Mouse (Mus musculus) Muller cell, postnatal 12 days (primary cell): ENCODE data around the gene Pltp.

ENCODE experiments used
- DNase-seq: peaks from one replicate; pipeline ENCODE4 v3.0.0-alpha.2; 2015; ENCODE audit errors: inconsistent ontology term

Gene Pltp

DNA sequence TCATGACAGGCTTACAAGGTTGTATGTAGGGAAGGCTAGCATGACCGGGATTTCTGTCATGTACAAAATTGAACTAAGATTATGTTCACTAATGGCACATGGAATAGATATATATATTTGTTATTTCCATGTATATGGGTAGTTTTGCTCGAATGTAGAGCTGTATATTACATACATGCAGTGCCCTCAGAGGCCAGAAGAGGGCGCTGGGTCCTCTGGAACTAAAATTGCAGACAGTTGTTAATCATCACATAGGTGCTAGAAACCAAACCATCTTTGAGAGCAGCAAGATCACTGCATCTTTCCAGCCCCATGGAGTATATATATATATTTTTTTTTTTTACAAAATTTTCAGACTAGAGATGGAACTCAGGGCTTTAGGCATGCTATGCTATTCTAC lies 11.7 kb downstream of the Pltp start:
- DNase-seq = no peak

- DNase-seq = no peak
These were observed 22.3 kb downstream of the Pltp start for GRCm38 (mm10) chr2:164835164-164835563.

- peak; percentile 30 for DNase-seq
These were observed 23.0 kb downstream of the Pltp start for GRCm38 (mm10) chr2:164834531-164834930.

- DNase-seq = peak; percentile 92
These were observed 24.1 kb downstream of the Pltp start, which contains the start of gene Neurl2 for GRCm38 (mm10) chr2:164833314-164833959. TSS of gene Neurl2 (minus strand) at chr2:164833456.

DNA sequence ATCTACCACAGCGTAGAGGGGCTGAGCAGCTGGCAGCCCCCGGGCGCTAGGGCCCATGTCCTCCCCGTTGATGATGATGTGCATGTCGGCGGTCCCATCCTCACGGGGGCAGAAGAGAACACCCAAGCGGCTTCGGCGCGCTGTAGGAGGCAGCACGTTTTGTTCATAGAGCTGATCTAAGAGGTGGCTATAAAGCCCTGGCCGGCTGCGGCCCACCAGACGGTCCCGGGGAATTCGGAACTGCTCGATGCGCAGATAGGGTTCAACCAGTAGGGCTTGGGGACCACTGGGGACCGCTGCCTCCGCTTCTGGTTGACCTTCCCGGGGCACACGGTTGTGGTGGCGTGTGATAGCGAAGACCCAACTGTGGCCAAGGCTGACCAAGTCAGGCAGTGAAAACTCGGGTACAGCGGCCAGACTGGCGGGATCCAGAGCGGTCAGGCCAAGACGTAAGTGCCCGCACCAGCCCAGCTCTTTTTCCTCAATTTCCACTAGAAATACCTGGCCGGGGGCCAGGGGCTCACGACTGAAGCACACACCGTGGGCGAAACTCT lies 24.7 kb downstream of the Pltp start, which contains the start of gene Ctsa:
TSS of gene Ctsa (plus strand) at position 126 of the 554 bp plus-strand sequence.
- DNase-seq = peak; percentile 81

- DNase-seq = no peak
These were observed 25.3 kb downstream of the Pltp start for GRCm38 (mm10) chr2:164832032-164832747.

DNA sequence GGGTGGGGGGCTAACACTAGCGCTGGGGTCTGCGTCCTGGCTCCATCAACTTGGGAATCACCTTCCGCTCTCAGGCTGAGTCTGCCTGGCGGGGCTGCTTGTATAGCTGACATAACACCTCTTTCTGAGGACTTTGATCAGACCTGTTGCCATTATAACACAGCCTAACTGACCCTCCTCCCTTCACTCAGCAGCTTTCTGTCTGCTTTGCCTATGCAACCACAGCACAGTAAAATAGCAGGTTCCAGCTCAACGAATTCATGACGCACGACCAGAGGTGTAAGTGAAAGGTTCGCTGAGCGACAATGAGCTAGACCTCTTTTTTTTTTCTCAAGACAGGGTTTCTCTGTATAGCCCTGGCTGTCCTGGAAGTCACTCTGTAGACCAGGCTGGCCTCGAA lies 26.5 kb downstream of the Pltp start:
- DNase-seq = no peak

DNA sequence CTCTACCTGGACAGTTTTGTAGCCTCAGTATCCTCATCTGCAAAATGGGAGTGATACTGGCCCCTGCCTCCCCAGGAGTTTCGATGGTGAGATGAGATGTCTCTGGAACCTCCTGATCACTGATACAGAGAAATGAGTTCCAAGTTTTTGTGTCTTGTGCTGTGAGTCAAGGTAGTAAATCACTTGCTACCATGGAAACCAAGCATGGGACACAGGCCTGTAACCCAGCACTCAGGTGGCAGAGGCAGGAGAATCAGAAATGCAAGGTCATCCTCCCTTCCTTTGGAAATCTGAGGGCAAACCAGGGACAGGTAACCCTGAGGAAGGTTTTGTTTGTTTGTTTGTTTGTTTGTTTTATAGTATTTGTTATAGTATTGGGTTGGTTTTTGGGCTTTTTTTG lies 28.4 kb downstream of the Pltp start:
- no peak for DNase-seq

GRCm38 (mm10) chr2:164828437-164828836 lies 29.1 kb downstream of the Pltp start, which contains the start of gene Spata25:
TSS of gene Spata25 (minus strand) at chr2:164828537.
- no peak for DNase-seq

- no peak for DNase-seq
These were observed 30.2 kb downstream of the Pltp start for GRCm38 (mm10) chr2:164827146-164827850.

GRCm38 (mm10) chr2:164825521-164825920 lies 32.0 kb downstream of the Pltp start:
- no peak for DNase-seq

DNA sequence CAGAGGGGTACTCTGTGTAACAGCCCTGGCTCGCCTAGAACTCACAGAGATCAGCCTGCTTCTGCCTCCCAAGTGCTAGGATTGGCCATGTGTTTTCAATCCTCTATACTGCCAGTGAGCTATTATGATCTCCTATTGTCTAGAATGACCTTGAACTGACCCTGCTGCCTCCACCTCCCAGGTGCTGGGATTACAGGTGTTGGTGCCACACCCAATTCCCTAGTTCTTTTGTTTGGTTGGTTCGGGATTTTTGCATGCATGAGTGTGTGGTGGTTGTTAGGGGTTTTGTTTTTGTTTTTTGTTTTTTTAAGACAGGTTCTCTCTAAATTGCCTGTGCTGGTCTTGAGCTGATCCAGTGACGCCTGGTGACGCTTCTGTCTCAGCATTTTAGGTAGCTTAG lies 33.5 kb downstream of the Pltp start:
- no peak for DNase-seq

- no peak for DNase-seq
These were observed 34.3 kb downstream of the Pltp start for GRCm38 (mm10) chr2:164823181-164823585.

GRCm38 (mm10) chr2:164822636-164823165 lies 34.8 kb downstream of the Pltp start, which contains the start of gene Zswim1:
TSS of gene Zswim1 (plus strand) at chr2:164822686.
- DNase-seq = peak; percentile 99

DNA sequence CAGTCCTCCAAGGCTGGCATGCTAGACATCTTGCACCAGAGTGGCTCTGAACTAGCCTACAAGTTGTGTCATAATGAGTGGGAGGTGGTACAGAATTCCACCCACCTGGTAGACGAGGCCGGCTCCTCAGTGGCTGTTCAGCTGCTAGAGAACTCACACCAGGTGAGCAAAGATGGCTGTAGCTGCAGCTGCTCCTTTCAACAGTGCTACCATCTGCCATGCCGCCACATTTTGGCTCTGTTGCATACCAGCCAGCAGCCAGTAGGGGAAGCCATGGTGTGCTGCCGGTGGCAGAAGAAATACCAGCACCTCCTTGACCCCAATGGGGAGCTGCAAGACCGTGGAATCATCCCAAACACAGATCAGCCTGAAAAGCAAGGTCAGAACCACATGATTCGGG lies 36.5 kb downstream of the Pltp start:
- no peak for DNase-seq

DNA sequence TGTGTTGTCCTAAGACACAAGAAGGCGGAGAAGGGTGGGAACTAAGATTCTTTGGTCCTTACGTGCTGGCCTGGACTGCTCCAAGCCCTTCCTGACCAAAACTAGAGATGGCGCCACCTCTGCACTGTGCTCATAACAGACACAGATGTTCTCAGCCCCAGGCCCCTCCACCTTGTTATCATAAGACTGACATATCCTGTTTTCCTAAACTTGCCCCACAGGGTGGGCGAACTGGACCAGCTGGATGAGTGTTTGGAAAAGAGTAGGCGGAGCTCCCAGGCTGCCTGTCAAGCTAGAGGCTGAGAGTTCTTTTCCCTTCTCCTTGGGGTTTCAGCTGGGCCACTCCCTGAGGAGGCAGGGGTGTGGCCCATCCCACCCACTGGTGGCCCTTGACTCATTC lies 39.8 kb downstream of the Pltp start:
- DNase-seq = no peak

GRCm38 (mm10) chr2:164817206-164817605 lies 40.3 kb downstream of the Pltp start:
- DNase-seq = peak; percentile 26

DNA sequence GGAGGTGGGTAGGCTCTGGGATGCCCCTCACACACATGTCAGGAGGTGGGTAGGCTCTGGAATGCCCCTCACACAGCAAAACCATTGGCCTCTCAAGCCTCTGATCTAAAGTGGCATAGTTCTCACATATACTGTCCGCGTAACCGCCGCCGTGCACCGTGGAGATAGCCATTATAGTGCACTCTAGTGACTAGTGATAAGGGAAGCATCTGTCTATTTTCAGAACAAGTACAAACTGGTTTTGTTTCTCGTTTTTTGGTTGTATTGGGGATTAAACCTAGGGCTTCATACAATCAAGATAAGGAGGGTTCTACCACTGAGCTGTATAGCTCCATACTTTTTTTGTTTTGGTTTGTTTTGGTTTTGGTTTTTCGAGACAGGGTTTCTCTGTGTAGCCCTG lies 41.7 kb downstream of the Pltp start:
- no peak for DNase-seq

DNA sequence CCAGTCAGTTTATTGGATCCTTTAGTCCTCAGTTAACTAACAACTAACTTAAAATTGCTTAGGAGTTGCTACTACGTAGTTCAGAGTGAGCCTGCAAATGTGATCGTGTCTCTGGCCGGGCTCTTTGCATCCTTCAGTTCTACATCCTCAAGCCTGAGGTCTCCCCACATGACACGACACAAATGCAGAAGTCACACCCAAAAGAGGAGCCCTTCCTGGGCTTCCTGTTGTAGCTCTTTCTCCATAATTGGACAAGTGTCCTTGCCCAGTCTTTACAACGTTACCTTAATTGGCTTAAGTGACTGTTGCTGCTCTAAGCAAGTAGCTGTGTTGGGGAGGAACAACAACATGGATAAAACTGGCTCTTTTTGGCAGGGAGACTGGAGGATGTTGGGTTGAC lies 42.2 kb downstream of the Pltp start:
- no peak for DNase-seq

GRCm38 (mm10) chr2:164813557-164813956 lies 44.0 kb downstream of the Pltp start:
- no peak for DNase-seq

DNA sequence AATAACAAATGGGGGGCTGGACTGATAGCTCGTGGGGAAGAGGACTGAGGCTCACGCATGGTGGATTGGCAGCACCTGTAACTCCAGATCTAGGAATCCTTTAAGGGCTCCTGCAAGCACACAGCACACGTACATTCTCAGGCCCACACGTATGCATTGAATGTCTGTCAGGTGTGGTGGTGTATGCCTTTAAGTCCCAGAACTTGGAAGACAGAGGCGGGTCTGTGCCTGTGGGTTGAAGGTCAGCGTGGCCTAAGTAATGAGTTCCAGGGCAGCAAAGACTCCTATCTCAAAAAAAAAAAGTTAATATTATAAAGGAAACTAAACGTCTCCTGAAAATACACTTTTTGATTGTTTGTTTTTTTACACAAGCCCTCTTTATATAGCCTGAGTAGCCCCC lies 50.9 kb downstream of the Pltp start:
- no peak for DNase-seq

DNA sequence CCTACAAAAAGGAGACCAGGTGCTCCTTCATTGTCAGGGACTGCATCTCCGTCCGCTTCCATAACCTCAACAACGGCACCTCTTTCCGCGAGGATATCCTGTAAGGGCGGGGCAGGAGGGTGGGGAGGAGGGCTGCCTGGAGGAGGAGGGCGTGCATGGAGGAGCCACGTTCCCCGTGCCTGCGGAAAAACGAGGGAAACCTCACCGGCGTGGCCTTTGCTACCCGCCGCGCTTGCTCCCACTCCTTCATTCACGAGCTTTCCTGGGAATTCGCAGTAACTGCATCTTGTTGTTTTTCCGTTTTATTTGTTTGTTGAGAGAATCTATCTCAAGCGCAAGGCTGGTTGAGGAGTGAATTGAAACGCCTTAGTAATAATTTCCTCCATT lies 52.2 kb downstream of the Pltp start:
- no peak for DNase-seq
